Mouse (Mus musculus) lung, adult 18-20 months (tissue): ENCODE data around the gene Kdm5a.

Source experiments
- DNase-seq, 2 experiments: peaks; one replicate each; pipeline ENCODE4 v3.0.0; 2022; ENCODE audit warnings: mixed read lengths in 2 of 2

The Kdm5a gene

DNA sequence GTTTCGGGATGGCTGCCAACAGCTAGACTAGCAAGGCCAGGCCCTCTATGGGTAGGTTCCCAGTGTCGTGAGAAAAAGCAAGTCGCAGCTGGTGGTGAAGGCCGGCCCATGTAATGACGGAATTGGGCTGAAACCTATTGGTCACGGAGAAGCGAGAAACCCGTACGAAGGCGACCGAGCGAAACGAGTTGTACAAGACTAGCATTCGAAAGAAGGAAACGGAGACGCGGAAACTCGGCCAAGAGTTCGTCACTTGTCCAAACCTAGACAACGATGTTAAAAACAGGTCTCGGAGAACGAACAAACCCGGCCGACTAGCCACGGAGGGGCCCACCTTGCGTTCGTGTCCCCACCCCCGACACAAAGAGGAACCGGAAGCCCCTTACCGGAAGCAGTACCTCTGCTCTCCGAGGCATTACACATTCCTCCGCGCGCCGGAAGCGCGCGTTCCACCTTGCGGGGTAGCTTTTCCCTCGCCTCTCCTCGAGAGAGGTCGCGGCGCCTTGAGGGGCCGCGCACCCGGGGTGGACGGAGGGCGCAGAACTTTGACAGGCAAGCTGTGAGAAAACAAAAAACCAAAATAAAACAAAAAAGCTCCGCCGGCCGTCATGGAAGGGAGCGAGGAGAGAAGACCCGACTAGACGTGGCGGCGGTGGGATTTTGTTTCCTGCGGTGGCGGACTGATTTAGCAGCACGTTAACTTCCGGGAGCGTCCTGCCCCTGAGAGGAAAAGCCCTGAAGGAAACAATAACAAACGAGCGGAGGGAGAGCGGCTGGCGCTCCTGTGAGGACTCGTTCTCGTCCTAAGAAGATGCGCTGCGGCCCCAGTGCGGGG, at the start of gene Kdm5a, which contains the start of gene Ccdc77:
Kdm5a (plus strand) TSS at position 437 of the 835 bp plus-strand sequence.
Ccdc77 (minus strand) TSS at position 687 of the 835 bp plus-strand sequence.
- peak; percentile 92 to 93 for DNase-seq

DNA sequence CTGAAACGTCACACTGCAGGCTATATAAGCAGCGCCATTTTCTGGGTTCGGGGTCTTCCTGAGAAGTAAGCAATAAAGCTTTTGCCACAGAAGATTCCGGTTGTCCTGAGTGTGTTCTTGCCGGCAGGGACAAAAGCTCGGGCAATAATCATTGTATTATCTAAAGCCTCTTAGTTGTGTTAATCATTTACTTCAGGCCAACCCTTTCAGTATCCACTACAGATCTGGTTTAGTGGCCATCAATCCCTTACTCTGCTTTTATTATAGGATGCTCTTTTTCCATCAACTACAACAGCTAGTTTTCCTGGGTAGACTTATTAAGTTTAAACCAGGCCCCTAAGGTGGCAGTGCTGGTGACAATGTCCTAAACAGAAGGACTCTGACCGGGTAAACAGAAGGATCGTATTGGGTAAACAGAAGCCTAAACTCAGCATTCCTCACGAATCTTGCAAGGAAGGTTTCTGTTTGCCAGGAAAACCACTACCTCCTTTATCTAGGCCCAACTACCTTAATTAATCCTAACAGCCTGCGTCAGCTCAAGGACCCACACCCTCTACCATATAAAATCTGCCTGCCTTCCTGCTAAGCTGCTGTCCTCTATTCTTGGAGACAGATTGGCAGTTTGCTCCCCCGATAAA, 45.5 kb upstream of the Kdm5a start:
- no peak for DNase-seq

DNA sequence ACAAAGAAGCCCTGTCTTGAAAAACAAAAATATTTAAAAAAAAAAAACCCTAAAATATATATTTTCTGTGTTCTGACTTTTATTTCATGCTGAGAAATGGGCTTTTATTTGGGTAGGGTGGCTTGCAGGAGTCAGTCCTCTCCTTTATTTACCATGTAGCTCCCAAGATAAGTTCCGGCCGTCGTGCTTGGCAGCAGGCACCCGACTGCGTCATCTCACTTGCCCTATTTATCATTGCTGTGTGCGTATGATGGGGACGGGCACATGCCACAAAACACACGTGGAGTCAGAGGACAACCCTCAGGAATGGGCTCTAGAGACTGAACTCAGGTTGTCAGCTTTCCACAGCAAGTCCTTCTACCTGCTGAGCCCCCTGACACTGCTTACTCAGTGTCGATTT, 44.8 kb upstream of the Kdm5a start:
- peak in 1 of 2 experiments; percentile 14 for DNase-seq

DNA sequence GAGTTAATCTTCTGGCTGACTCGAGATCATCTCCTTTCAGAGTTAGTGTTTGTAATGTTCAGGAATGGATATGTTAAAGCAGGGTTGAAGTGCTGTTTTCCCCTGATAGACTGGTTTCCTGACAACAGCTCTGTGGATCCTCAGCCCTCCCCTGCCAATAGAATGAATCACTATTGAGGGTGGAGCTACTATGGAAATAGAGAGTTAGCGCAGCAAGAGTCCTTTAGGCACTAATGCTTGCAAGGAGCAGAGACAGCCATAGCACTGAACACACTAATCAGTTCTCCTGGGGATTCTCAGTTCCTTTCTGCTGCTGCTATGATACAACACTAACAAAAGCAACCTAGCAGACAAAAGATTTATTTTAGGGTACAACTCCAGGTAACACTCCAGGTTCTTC, 43.6 kb upstream of the Kdm5a start:
- no peak for DNase-seq

DNA sequence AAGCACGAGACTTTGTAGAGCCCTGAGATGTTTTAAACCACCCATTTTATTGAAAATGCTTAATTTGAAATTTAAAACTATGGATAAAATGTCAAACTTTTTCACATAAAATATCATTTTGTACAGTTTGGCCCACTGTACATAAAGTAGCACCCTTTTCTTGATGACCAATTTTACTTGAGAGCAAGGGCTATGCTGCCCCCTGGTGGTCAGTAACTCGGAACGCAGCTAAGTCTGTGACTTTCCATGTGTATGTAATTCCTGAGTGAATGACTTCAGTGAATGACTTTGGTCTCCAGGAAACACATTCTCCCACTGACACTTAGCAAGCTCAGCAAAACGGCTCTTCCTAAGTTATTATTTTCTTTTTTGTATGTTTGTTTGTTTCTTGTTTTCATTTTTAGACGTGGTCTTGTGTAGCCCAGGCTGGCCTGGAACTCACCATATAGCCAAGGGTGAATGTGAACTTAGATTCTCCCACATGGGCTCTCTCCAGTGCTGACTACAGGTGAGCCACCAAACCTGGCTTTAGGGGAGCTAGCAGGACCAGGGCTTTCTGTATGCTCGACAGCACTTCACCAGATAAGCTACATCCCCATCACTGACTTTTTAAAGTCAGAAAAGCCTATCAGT, 39.5 kb upstream of the Kdm5a start:
- DNase-seq, result peak; percentile 37 to 59

DNA sequence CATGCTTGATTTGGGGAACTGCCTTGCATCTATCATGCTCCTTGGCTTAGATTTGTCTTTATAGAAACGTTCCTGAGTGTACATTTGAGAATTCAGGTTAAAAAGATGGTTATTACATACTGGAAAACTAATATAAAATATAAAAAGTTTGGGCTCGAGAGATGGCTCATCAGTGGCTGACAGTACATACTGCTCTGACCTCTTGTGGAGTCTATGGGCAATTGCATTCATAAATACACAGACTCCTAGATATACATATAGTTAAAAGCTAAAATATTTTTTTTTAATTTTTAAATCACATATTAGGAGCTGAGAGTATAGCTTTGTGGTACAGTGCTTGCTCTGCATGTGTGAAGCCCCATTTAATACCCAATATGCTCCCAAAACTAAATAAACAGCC, 31.6 kb upstream of the Kdm5a start:
- DNase-seq, result no peak

DNA sequence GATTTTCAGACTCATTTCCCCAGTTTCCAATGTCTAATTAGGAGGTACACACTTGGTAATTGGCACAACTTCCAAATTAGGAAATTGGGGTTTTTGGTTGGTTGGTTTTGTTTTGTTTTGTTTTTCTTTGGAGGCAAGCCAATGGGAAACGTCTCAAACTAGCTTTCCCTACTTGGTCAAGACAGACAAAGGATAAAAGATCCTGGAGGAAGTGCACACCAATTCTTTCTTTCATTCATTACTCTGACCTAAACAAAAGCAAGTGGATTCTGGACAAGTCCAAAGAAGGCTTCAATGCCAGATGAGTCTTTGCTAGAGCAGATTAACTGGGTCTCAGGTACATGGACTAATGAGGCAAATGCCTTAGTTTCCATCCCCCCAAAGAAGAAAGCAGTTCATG, 19.9 kb upstream of the Kdm5a start:
- no peak for DNase-seq

DNA sequence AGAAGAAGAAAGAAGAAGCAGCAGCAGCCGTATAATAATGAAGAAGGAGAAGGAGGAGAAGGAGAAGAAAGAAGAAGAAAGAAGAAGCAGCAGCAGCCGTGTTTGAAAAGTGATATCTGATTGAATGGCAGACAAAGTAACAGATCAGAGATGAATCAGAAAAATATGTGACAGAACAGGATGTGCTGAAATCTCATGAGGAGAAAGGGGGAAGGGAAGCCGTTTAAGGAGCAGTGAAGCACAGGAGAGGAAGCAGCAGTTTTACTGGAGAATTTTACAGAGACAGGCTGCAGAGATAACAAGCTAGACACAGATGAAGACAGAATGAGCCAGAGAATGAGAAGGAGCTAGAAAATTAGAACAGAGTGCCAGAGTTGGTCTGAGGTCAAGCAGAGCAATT, 14.9 kb upstream of the Kdm5a start:
- no peak for DNase-seq

DNA sequence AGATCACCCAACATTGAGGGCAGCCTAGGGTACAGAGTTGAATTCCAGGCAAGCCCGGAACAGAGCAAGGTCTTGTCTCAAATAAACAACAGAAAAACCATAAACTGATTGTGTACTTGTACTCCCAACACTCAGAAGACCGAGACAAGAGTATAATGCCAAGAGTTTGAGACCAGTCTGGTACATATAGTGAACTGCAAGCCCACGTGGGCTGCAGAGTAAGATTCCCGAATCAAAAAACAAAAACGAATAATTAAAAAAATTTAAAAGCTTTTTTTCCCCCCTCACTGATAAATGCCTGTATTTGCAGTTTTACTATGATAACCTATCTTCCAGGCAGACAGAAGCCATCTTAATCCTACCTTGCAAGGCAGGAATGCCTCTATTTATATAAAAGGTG, 7.4 kb upstream of the Kdm5a start:
- DNase-seq, result no peak

DNA sequence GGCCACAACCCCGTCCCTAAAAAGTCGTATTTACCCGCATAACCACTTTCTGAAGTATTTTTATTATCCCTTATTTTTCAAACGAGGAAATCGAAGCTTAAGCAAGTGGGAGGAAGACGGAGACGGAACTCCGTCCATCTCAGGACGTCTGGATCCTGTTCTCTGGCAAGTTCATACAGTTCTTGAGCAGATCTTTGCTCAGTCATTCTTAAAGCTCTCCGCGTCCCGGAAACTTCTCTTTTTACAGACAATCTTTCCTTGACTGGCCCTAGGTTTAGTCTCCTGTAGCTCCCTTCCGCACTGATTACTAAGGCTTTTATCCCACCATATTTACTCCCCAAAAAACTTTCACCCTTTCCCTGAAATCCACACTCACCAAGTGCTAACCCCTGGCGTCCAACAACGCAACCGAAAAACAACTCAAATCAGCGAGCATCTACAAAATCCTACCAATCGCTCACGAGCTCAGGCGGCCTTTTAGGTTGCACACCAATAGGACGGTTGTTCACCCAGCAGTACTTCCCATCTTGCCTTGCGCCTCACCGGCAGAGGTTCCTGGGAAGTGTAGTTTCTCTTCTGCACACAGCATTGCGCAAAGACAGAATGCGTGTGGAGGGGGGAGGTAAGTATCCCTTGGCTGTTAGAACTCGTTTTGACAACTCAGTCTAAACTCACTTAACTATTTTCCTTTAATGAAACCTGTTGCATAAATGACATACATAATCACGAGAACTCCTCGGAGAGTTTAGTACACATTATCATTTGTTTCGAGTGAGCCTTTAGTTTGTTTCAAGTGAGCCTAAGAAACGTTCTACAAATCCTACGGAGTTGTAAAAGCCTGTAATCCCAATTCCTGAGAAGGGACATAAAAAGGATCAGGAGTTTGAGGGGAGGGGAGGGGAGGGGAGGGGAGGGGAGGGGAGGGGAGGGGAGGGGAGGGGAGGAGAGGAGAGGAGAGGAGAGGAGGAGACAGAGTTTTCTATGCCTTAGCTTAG, 6.7 kb upstream of the Kdm5a start:
- DNase-seq, result peak; percentile 90 to 92

DNA sequence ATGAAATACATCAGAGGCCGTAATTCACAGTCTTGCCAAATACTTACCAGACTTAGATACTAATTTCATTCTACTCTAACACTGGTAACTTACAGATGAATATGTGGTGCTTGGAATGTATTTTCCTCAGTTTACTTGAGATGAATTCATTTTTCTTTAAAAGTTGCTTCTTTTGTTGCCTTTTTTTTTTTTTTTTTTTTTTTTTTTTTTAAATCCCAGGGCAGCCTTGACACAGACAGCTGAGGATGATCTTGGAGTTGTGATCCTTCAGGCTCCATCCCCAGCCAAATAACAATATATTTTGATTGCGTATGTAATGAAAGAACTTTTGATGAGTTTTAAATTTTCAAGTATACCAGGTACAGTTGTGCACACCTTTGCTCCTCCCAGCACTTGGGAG, 1.8 kb upstream of the Kdm5a start:
- DNase-seq, result no peak

DNA sequence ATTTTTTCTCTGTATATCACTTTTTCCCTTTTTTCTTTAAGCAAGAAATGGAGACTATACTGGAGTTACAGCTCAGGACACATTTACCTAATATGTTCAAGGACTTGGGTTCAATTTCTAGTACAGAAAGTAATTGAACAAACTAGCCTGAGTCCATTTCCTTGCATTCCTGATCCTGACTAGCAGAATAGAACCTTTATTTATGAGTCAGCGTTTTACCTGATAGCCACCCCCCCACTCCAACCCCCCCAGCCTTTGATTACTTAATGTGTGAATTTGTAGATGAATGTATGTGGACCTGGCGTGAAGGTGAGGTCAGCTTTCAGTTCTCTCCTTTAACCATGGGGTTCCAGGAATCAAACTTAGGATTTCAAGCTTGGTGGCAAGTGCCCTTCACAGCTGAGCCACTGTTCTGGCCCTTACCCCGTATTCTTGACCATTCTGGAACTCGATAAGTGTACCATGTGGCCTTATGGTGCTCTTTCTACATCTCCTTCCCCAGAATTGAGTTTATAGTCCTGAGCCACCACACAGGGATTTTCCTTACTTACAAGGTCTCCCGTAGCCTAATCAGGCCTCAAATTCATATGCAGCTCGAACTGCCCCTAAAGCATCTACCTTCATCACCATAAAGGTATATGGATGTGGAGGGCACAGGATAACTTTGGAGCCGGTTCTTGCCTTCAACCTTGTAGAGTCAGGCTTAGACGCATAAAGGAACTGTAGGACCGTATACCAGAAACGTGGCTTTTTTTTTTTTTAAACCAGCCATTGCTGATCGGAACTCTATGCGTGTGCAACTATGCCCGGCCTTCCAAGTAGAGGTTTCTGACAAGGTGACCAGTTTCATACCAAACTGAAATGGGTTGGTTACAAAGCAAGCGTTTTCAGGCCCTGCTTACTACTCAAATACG, 893 bp upstream of the Kdm5a start:
- no peak for DNase-seq

DNA sequence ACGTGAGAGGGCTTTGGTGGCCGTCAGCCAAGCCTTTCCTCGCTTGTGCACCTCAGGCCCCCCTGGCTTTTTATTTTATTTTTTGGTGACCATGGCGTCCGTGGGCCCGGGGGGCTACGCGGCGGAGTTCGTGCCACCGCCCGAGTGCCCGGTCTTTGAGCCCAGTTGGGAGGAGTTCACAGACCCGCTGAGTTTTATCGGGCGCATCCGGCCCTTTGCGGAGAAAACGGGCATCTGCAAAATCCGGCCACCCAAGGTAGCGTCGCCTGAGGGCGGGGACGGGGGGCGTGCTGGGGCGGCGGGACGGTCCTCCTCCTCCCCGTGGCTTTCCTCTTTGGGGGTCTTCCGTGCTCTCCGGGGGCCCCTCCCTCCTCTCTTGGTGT, 590 bp downstream of the Kdm5a start:
- DNase-seq, result peak in 1 of 2 experiments; percentile 7

DNA sequence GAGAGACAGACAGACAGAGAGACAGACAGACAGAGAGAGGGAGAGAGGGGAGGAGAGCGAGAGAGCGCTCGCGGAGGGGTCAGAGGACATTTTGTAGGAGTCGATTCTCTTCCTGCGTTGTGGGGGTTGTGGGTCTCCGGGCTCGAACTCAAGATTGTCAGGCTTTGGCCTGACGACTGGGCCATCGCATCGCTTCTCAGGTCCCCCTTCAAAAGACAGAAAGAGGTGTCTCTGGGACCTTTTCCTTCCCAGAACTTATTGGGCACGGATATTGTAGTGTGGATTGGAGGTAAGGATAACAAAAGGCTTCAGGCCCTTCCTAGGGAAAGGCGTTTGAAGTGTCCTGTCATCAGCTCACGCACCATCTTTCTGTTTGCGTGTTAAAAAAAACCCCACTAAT, 1.1 kb downstream of the Kdm5a start:
- no peak for DNase-seq

DNA sequence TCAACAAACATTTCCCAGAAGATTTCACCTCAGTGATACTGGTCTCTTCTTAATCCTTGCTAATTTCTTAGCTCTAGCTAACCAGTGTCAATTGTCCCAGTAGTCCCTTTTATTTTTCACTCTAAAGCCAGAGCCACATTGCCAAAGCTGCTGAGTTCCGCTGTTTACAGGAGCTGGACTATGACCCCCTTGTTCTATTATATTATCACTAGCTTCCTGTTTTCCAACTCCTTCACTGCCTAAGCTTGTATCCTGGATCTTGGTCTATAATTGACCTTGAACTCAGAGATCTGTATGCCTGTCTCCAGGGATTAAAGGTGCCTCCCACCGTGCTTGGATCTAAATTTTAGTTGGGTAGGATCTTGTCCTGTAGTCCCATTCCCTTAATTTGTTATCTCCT, 12.8 kb downstream of the Kdm5a start:
- DNase-seq, result no peak

DNA sequence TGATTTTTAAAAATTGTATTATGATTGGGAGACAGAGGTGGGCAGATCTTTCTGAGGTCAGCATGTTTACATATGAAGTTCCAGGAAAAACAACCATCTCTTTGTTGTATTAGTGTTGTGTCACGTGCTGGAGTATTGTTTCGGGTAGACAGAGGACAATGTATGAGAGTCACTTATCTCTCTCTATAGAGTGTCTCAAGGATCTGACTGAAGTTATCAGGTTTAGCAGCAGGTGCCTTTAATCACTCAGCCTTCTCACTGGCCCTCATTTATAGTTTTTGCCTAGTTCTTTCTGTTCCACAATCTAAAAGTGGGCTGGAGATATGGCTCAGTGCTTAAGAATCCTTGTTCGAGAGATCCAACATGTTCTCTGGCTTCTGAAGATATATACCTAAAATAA, 26.1 kb downstream of the Kdm5a start:
- DNase-seq, result no peak

DNA sequence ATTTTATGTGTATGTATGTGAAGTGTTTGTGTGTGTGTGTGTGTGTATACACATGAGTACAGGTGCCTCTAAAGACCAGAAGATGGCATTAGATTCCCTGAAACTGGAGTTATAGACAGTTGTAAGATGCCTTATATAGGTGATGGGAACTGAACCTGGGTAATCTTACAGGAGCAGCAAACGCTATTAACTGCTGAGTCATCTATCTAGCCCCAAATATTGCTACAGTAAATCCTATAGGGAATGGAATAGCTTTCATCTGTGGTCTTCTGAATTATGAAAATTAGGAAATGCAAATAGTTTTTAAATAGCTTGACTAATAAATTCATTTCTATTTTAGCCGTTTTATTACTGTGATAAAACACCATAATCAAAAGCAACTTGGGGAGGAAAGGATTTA, 28.9 kb downstream of the Kdm5a start:
- DNase-seq, result no peak

DNA sequence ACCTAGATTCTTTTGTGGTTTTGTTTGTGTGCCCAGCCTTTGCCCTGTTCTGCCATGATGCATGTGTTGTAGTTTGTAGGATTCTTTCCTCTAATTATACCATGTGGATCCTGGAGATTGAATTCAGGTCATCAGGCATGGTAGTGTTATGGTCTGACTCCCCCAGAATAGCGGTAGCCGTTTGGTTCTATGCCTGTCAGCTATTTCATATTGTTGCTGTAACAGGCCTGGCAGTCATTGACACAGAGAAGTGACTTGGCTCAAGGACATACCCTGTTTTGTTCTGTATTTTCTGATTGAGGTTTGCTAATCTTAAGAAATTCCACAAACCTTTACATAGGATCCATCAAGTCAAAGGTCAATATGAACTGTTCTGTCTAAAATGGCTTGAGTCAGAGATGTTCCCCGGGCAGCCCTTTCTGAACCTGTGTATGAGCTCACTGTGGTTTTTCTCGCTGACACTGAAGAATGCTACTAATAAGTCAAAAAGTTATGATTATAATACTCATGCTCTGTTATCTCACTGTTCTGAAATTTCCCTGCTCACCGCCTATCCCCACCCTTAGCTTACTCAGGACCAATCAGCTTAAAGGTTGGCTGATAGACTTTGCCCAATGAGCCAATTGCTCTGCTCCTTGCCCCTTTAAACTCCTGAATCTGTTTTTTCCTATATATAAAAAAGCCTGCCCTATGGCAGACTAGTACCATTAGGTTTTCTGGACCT, 31.9 kb downstream of the Kdm5a start:
- DNase-seq, result no peak

DNA sequence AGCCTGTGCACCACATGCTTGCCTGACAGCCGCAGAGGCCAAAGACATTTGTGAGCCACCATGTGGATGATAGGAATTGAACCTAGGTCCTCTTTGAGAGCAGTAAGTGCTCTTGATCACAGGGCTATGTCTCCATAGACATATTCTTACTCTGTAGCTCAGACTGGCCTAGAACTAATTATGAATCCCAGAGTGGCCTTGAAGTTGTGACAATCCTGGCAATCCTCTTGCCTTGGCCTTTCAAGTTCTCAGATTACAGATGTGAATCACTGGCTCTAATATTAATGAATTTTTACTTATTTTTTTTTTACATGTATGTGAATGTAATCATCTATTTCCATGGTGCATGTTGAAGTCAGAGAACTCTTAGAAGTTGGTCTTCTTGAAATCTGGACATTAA, 40.0 kb downstream of the Kdm5a start:
- no peak for DNase-seq

DNA sequence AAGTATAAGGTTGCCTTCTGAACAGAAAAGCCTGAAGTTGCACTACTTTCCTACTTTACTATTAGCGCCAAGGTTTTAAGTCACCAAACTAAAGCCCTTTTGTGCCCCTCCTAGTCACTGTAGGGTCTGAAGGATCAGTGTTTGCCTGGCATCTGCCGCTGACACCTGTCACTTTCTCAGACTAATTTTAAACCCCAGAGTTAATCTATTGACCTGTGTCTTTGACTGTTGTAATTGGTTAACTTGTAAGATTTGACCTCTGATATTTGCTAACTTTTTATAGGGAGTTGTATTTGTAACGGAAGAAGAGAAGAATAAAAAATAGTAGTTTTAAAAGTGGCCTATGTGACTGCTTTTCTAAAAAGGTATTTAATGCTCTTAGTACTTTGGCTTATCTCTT, 74.2 kb downstream of the Kdm5a start:
- DNase-seq, result no peak
